Mouse (Mus musculus) small intestine, adult 2 months (tissue): ENCODE measurements around the gene Nup188.

Experiments used
- CTCF ChIP-seq: fragments of 200-500 bp; IDR thresholded peaks from 2 replicates; pipeline ENCODE4 v1.5.1; 2012; ENCODE audit warnings: low read depth, mild to moderate bottlenecking, control low read depth, inconsistent platforms, low read length, moderate library complexity, mixed read lengths; ENCODE audit not compliant: insufficient replicate concordance, insufficient read length; ENCODE audit errors: extremely low read depth
- POLR2A ChIP-seq: fragments of 200-500 bp; IDR thresholded peaks from 2 replicates; pipeline ENCODE4 v1.6.1; 2012; ENCODE audit warnings: low read depth, mild to moderate bottlenecking, control low read depth, inconsistent platforms, low read length, moderate library complexity

DNA sequence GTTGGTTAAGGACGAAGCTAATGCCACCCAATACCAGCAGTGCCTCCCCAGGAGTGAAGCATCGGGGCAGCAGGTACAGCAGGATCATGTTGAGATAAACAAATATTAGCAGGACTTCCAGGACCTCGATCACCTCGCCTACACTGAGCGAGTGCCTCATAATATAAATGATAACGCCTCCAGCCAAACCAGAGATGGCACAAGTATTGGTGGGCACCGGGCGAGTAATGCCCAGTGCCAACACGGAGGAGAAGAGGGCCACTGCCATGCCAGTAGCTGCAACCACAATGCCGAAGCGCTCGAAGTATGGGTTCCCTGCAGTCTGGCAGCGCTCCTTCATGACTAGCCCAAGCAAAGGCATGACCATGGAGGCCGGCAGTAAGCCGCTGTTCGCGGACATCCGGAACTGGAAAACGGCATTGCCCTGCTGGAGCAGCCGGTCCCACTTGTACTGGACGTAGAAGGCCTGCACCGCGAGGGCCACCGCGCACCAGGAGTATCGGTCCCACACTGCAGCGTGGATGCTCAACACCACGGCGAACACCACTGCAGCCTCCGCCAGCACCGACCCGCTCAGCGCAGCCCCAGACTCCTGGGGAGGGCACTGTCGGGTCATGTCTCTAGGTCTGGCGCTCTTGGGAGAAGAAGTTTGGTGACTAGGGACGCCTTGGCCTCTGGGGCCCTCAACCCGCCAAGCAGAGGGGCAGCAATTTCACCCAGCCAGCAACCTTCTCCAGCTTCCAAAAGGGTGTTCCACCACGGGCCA, 598 bp upstream of the Nup188 start:
- TF ChIP-seq POLR2A: no peak
- TF ChIP-seq CTCF: no peak
